Mouse (Mus musculus): Measurements from ENCODE around the gene Synrg. TPM values are rescaled to one million over a fixed set of nuclear protein-coding genes. Genes with fewer than 3 reads are reported as not detected.

Gene Synrg
- polyA plus RNA-seq, 1 experiment from 2014 or later, result 11.0 TPM

Other genes starting within 250 kb of the Synrg start
- 8.1 and 9.1 TPM in 2 replicates for gene Wfdc21, start 217.5 kb upstream of the Synrg start, polyA plus RNA-seq (2015; fragmentation: Nextera tagmentation; extraction: Ambion mirVana)
- gene Heatr6, start 210.7 kb upstream of the Synrg start, polyA plus RNA-seq (2015; fragmentation: Nextera tagmentation; extraction: Ambion mirVana), result 21.1 TPM in 2 replicates
- gene Hnf1b, start 114.4 kb upstream of the Synrg start, polyA plus RNA-seq (2015; fragmentation: Nextera tagmentation; extraction: Ambion mirVana), result 6.0 and 8.0 TPM in 2 replicates
- 30.4 and 31.0 TPM in 2 replicates for gene Ddx52, start 22.4 kb upstream of the Synrg start, polyA plus RNA-seq (2015; fragmentation: Nextera tagmentation; extraction: Ambion mirVana)
- 13.5 and 19.5 TPM in 2 replicates for gene Dusp14, start 104.8 kb downstream of the Synrg start, polyA plus RNA-seq (2015; fragmentation: Nextera tagmentation; extraction: Ambion mirVana)
- gene Tada2a, start 165.2 kb downstream of the Synrg start, polyA plus RNA-seq (2015; fragmentation: Nextera tagmentation; extraction: Ambion mirVana), result 25.8 and 27.5 TPM in 2 replicates
- gene Acaca, start 165.2 kb downstream of the Synrg start, polyA plus RNA-seq (2015; fragmentation: Nextera tagmentation; extraction: Ambion mirVana), result 12.9 and 14.2 TPM in 2 replicates
- not detected in 2 replicates for gene Gm11437, start 203.0 kb downstream of the Synrg start, polyA plus RNA-seq (2015; fragmentation: Nextera tagmentation; extraction: Ambion mirVana)

Data from stomach, embryonic 15.5 days (tissue).